Mouse (Mus musculus): ENCODE data around the gene Prom2. TPM values are rescaled to one million over a fixed set of nuclear protein-coding genes. Genes with fewer than 3 reads are reported as not detected.
A peak's percentile ranks its signal among the peaks of the same experiment; 100 is the strongest.

Gene Prom2
- polyA plus RNA-seq, 1 experiment = not detected

GRCm38 (mm10) chr2:127481841-127482532 lies 59.3 kb downstream of the Prom2 start:
- Histone ChIP-seq H3K36me3 (ENCODE audit: control insufficient read depth, insufficient read depth) (no peaks in the 10 kb centered on the region), H3K27me3 (ENCODE audit: control insufficient read depth, insufficient read depth, insufficient read length) (peaks cover 35% of the 10 kb centered on the region), H3K79me2 (ENCODE audit: control insufficient read depth, insufficient read depth) (no peaks in the 10 kb centered on the region), H3ac (ENCODE audit: control insufficient read depth, insufficient read length) (no peak overlapping the region), H3K4me2 (ENCODE audit: low read depth) (peak overlapping the region; percentile 95), H3K4me3 (peak overlapping the region; percentile 16)
- TF ChIP-seq POLR2A (IDR thresholded peaks at IDR 0.05; ENCODE audit: insufficient read length, low read depth) (peak; percentile 39), MYOG (IDR thresholded peaks at IDR 0.05; ENCODE audit: control insufficient read depth in 1 of 3, insufficient read depth in 1 of 3, insufficient read length in 2 of 3, low read depth in 2 of 3) (no peak), SRF (IDR thresholded peaks at IDR 0.05; ENCODE audit: control insufficient read depth, insufficient read length, low read depth) (no peak), TCF12 (IDR thresholded peaks at IDR 0.05; ENCODE audit: insufficient read depth, poor library complexity, severe bottlenecking) (no peak), E2F4 (IDR thresholded peaks at IDR 0.05; ENCODE audit: insufficient read depth) (no peak)

GRCm38 (mm10) chr2:127479763-127480162 lies 61.5 kb downstream of the Prom2 start:
- TF ChIP-seq USF1 (IDR thresholded peaks at IDR 0.05; ENCODE audit: low read depth) (no peak), POLR2A (IDR thresholded peaks at IDR 0.05; ENCODE audit: insufficient read length, low read depth) (no peak), TCF3 (IDR thresholded peaks at IDR 0.05; ENCODE audit: insufficient read length, low read depth) (no peak), E2F4 (IDR thresholded peaks at IDR 0.05; ENCODE audit: insufficient read depth) (no peak), SRF (IDR thresholded peaks at IDR 0.05; ENCODE audit: control insufficient read depth, insufficient read length, low read depth) (no peak), TCF12 (IDR thresholded peaks at IDR 0.05; ENCODE audit: insufficient read depth, poor library complexity, severe bottlenecking) (no peak), REST (IDR thresholded peaks at IDR 0.05; ENCODE audit: insufficient read depth, insufficient read length) (no peak), POLR2AphosphoS2 (IDR thresholded peaks at IDR 0.05; ENCODE audit: insufficient read length, low read depth) (no peak), MAX (IDR thresholded peaks at IDR 0.05; ENCODE audit: low read depth) (no peak), CEBPB (IDR thresholded peaks at IDR 0.05; ENCODE audit: insufficient read depth, poor library complexity, severe bottlenecking) (no peak), MYOD1 (IDR thresholded peaks at IDR 0.05; ENCODE audit: control insufficient read depth in 1 of 3, insufficient read length in 2 of 3, low read depth in 2 of 3) (no peak), MYOG (IDR thresholded peaks at IDR 0.05; ENCODE audit: control insufficient read depth in 1 of 3, insufficient read depth in 1 of 3, insufficient read length in 2 of 3, low read depth in 2 of 3) (no peak)
- Histone ChIP-seq H3K36me3 (ENCODE audit: control insufficient read depth, insufficient read depth) (no peaks in the 10 kb centered on the region), H3ac (ENCODE audit: control insufficient read depth, insufficient read length) (no peak overlapping the region), H3K27me3 (ENCODE audit: control insufficient read depth, insufficient read depth, insufficient read length) (peaks cover 35% of the 10 kb centered on the region), H3K4me2 (ENCODE audit: low read depth) (no peak overlapping the region), H3K4me3 (no peak overlapping the region), H3K79me2 (ENCODE audit: control insufficient read depth, insufficient read depth) (no peaks in the 10 kb centered on the region)

GRCm38 (mm10) chr2:127479210-127479609 lies 62.1 kb downstream of the Prom2 start:
- no peaks in the 10 kb centered on the region for H3K36me3 ChIP-seq (ENCODE audit: control insufficient read depth, insufficient read depth)
- H3K4me2 ChIP-seq (ENCODE audit: low read depth) = no peak overlapping the region
- H3K79me2 ChIP-seq (ENCODE audit: control insufficient read depth, insufficient read depth) = no peaks in the 10 kb centered on the region
- H3ac ChIP-seq (ENCODE audit: control insufficient read depth, insufficient read length) = no peak overlapping the region
- TF ChIP-seq POLR2A (IDR thresholded peaks at IDR 0.05; ENCODE audit: insufficient read length, low read depth) (no peak), E2F4 (IDR thresholded peaks at IDR 0.05; ENCODE audit: insufficient read depth) (no peak), MYOG (IDR thresholded peaks at IDR 0.05; ENCODE audit: control insufficient read depth in 1 of 3, insufficient read depth in 1 of 3, insufficient read length in 2 of 3, low read depth in 2 of 3) (no peak)
- H3K4me3 ChIP-seq = no peak overlapping the region
- H3K27me3 ChIP-seq (ENCODE audit: control insufficient read depth, insufficient read depth, insufficient read length) = peaks cover 31% of the 10 kb centered on the region

Other genes starting within 250 kb of the Prom2 start
- gene Dusp2, start 205.3 kb downstream of the Prom2 start, polyA plus RNA-seq (2012; fragmentation: generic; extraction: Trizol) = 4.5 TPM
- gene Astl, start 202.8 kb downstream of the Prom2 start, polyA plus RNA-seq (2012; fragmentation: generic; extraction: Trizol) = 0.01 TPM
- gene Adra2b, start 178.3 kb downstream of the Prom2 start, polyA plus RNA-seq (2012; fragmentation: generic; extraction: Trizol) = not detected
- not detected for gene Gpat2, start 116.3 kb downstream of the Prom2 start, polyA plus RNA-seq (2012; fragmentation: generic; extraction: Trizol)
- 5.9 TPM for gene Fahd2a, start 96.9 kb downstream of the Prom2 start, polyA plus RNA-seq (2012; fragmentation: generic; extraction: Trizol)
- 0.28 TPM for gene Kcnip3, start 19.4 kb downstream of the Prom2 start, polyA plus RNA-seq (2012; fragmentation: generic; extraction: Trizol)
- gene Zfp661, start 45.6 kb upstream of the Prom2 start, polyA plus RNA-seq (2012; fragmentation: generic; extraction: Trizol) = 1.4 TPM
- 72.0 TPM for gene Mrps5, start 45.8 kb upstream of the Prom2 start, polyA plus RNA-seq (2012; fragmentation: generic; extraction: Trizol)
- 0.05 TPM for gene Mal, start 115.2 kb upstream of the Prom2 start, polyA plus RNA-seq (2012; fragmentation: generic; extraction: Trizol)
- not detected for gene Mall, start 188.5 kb upstream of the Prom2 start, polyA plus RNA-seq (2012; fragmentation: generic; extraction: Trizol)
- gene Nphp1, start 247.4 kb upstream of the Prom2 start, polyA plus RNA-seq (2012; fragmentation: generic; extraction: Trizol) = 17.5 TPM

Measured in myocyte (in vitro differentiated cells).